Mouse (Mus musculus): Measurements from ENCODE around the gene Gnai2. TPM values are rescaled to one million over a fixed set of nuclear protein-coding genes. Genes with fewer than 3 reads are reported as not detected.

Gnai2 gene
- polyA plus RNA-seq, 1 experiment from 2014 or later: 144 TPM

- H3K27me3 ChIP-seq: no peaks in the 10 kb centered on the region
- no peak overlapping the region; the same call in 1 of the 2 replicates for H3K27ac ChIP-seq
- ATAC-seq (ENCODE audit: low read depth) (no peak), DNase-seq (no peak)
- no peak overlapping the region for H3K9ac ChIP-seq
- H3K4me2 ChIP-seq: no peak overlapping the region
- no peaks in the 10 kb centered on the region for H3K9me3 ChIP-seq (replicated peaks)
- no peaks in the 10 kb centered on the region for H3K36me3 ChIP-seq
- WGBS (ENCODE audit: insufficient replicate concordance): 68% methylated on average over 8 of the region's 8 CpGs
- no peak overlapping the region for H3K4me3 ChIP-seq (replicated peaks)
- peaks cover 40% of the 10 kb centered on the region for H3K4me1 ChIP-seq (replicated peaks)
Observed at GRCm38 (mm10) chr9:107641666-107642065, 6.5 kb upstream of the Gnai2 start.

DNA sequence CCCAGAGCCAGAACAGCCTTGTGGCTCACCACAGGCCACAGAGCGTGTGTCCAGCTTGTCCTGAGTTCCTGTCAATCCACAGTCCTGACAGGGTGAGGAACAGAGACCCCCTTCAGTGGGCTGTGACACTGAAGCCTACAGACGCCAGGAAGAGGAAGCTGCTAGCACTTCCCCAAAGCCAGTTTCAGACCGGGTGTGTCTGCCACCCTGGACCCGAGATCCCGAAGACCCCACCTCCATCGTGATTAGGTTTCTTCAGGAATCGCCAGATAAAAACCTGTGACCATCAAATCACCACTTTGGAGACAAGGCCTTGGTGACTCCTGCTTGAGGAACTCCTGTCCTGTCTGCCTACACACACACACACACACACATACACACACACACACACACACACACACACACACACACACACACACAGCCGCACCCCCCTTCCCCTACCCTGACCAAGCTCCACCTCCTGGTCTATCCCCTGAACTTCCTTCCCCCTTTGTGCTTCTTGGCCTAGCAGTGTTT, 5.1 kb upstream of the Gnai2 start:
- 20% methylated on average over 8 of the region's 8 CpGs for WGBS (ENCODE audit: insufficient replicate concordance)
- H3K4me3 ChIP-seq (replicated peaks): no peak overlapping the region
- H3K27me3 ChIP-seq: no peaks in the 10 kb centered on the region
- H3K9me3 ChIP-seq (replicated peaks): no peaks in the 10 kb centered on the region
- no peak overlapping the region for H3K4me2 ChIP-seq
- no peak overlapping the region for H3K9ac ChIP-seq
- no peak for ATAC-seq (ENCODE audit: low read depth)
- no peaks in the 10 kb centered on the region for H3K36me3 ChIP-seq
- peaks cover 46% of the 10 kb centered on the region for H3K4me1 ChIP-seq (replicated peaks)
- DNase-seq: no peak
- peak overlapping the region; percentile 58 for H3K27ac ChIP-seq

DNA sequence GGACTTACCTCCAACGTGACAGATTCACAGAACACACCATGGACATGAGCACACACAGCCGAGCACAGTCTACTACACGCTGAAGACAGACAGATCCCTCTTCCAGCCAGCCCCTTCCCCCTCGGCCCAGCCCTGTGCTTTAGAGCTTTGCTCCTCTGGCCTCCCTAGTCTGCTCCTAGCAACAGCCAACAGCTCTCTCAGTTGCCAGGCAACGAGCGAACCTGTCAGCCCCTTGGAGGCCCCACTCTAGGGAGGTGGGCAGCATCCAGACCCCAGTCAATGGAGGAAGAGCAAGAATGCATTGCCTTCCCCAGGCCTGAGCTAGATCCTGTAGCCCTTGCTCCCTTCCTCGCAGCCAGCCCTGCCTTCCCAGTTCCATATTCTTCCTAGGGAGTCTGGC, 1.9 kb upstream of the Gnai2 start:
- no peak for ATAC-seq (ENCODE audit: low read depth)

GRCm38 (mm10) chr9:107634406-107635278, 525 bp downstream of the Gnai2 start:
- H3K27ac ChIP-seq: peak overlapping the region; percentile 94
- H3K9ac ChIP-seq: peak overlapping the region; percentile 97
- H3K4me2 ChIP-seq: peak overlapping the region; percentile 100
- no peaks in the 10 kb centered on the region for H3K27me3 ChIP-seq
- H3K4me3 ChIP-seq (replicated peaks): peak overlapping the region; percentile 86
- peaks cover 18% of the 10 kb centered on the region for H3K36me3 ChIP-seq
- no peaks in the 10 kb centered on the region for H3K9me3 ChIP-seq (replicated peaks)
- ATAC-seq (ENCODE audit: low read depth) (peak; percentile 2; the same call in 1 of the 2 replicates), DNase-seq (no peak)
- H3K4me1 ChIP-seq (replicated peaks): peaks cover 68% of the 10 kb centered on the region
- WGBS (ENCODE audit: insufficient replicate concordance): under 1% methylated on average over 35 of the region's 35 CpGs

More for the DNA sequence above, 1.9 kb upstream of the Gnai2 start:
- H3K4me1 ChIP-seq (replicated peaks): peaks cover 50% of the 10 kb centered on the region
- H3K4me2 ChIP-seq: no peak overlapping the region
- no peak overlapping the region for H3K9ac ChIP-seq
- peaks cover under 1% of the 10 kb centered on the region; the same call in 1 of the 2 replicates for H3K36me3 ChIP-seq
- H3K27ac ChIP-seq: no peak overlapping the region
- WGBS (ENCODE audit: insufficient replicate concordance): 64% methylated on average over 7 of the region's 7 CpGs
- H3K27me3 ChIP-seq: no peaks in the 10 kb centered on the region
- DNase-seq: no peak
- H3K4me3 ChIP-seq (replicated peaks): no peak overlapping the region
- no peaks in the 10 kb centered on the region for H3K9me3 ChIP-seq (replicated peaks)

GRCm38 (mm10) chr9:107633661-107634405, 1.3 kb downstream of the Gnai2 start:
- no peaks in the 10 kb centered on the region for H3K27me3 ChIP-seq
- ATAC-seq (ENCODE audit: low read depth) (0 out of 2 replicates have a peak, but pooled peaks have one; percentile 16), DNase-seq (no peak)
- peak overlapping the region; percentile 97 for H3K9ac ChIP-seq
- peaks cover 25% of the 10 kb centered on the region for H3K36me3 ChIP-seq
- H3K27ac ChIP-seq: peak overlapping the region; percentile 94
- H3K4me3 ChIP-seq (replicated peaks): peak overlapping the region; percentile 86
- no peaks in the 10 kb centered on the region for H3K9me3 ChIP-seq (replicated peaks)
- H3K4me2 ChIP-seq: peak overlapping the region; percentile 100
- peaks cover 77% of the 10 kb centered on the region for H3K4me1 ChIP-seq (replicated peaks)
- 2% methylated on average over 15 of the region's 15 CpGs for WGBS (ENCODE audit: insufficient replicate concordance)

GRCm38 (mm10) chr9:107633091-107633660, 2.0 kb downstream of the Gnai2 start:
- peaks cover 83% of the 10 kb centered on the region for H3K4me1 ChIP-seq (replicated peaks)
- under 1% methylated on average over 33 of the region's 33 CpGs for WGBS (ENCODE audit: insufficient replicate concordance)
- H3K27me3 ChIP-seq: no peaks in the 10 kb centered on the region
- peak; percentile 71 for DNase-seq
- H3K9ac ChIP-seq: peak overlapping the region; percentile 97
- H3K36me3 ChIP-seq: peaks cover 30% of the 10 kb centered on the region
- peak overlapping the region; percentile 86 for H3K4me3 ChIP-seq (replicated peaks)
- ATAC-seq (ENCODE audit: low read depth): peak; percentile 41
- peak overlapping the region; percentile 94 for H3K27ac ChIP-seq
- no peaks in the 10 kb centered on the region for H3K9me3 ChIP-seq (replicated peaks)
- H3K4me2 ChIP-seq: peak overlapping the region; percentile 100

DNA sequence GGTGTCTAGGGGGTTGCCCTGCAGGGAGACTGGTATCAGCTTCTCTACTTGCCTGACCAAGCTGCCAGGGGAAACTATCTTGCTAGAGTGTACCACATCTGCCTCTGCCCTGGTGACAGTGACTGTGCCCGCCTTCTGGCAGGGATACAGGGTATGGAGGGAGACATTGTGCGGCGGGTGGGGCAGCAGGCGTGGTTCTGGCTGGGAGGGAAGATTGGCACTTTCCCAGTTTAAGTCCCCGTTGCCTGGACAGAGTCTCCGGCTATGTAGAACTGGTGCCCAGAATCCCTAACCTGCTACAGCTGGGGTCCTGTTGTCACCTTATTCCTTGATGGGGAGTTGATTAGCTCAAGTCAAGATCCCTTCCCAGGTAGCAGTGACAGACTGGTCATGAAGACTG, 2.7 kb downstream of the Gnai2 start:
- H3K9me3 ChIP-seq (replicated peaks): no peaks in the 10 kb centered on the region
- no peaks in the 10 kb centered on the region for H3K27me3 ChIP-seq
- peak; percentile 6; the same call in 1 of the 2 replicates for ATAC-seq (ENCODE audit: low read depth)
- 30% methylated on average over 6 of the region's 6 CpGs for WGBS (ENCODE audit: insufficient replicate concordance)
- H3K4me3 ChIP-seq (replicated peaks): peak overlapping the region; percentile 86
- peaks cover 90% of the 10 kb centered on the region for H3K4me1 ChIP-seq (replicated peaks)
- DNase-seq: peak; percentile 56
- H3K27ac ChIP-seq: peak overlapping the region; percentile 94
- peak overlapping the region; percentile 100 for H3K4me2 ChIP-seq
- peak overlapping the region; percentile 97 for H3K9ac ChIP-seq
- H3K36me3 ChIP-seq: peaks cover 35% of the 10 kb centered on the region

- peak overlapping the region; percentile 100 for H3K4me2 ChIP-seq
- H3K27ac ChIP-seq: peak overlapping the region; percentile 94
- ATAC-seq (ENCODE audit: low read depth): no peak
- H3K4me3 ChIP-seq (replicated peaks): peak overlapping the region; percentile 86
- no peak for DNase-seq
- peaks cover 90% of the 10 kb centered on the region for H3K4me1 ChIP-seq (replicated peaks)
- no peaks in the 10 kb centered on the region for H3K9me3 ChIP-seq (replicated peaks)
- H3K9ac ChIP-seq: peak overlapping the region; percentile 97
- peaks cover 35% of the 10 kb centered on the region for H3K36me3 ChIP-seq
- no peaks in the 10 kb centered on the region for H3K27me3 ChIP-seq
- WGBS (ENCODE audit: insufficient replicate concordance): 90% methylated on average over 8 of the region's 8 CpGs
Observed at GRCm38 (mm10) chr9:107631861-107632260, 3.3 kb downstream of the Gnai2 start.

- 82% methylated on average over 9 of the region's 9 CpGs for WGBS (ENCODE audit: insufficient replicate concordance)
- Histone ChIP-seq H3K4me2 (peak overlapping the region; percentile 100), H3K27me3 (no peaks in the 10 kb centered on the region), H3K9me3 (replicated peaks) (no peaks in the 10 kb centered on the region), H3K4me3 (replicated peaks) (no peak overlapping the region), H3K4me1 (replicated peaks) (peaks cover 91% of the 10 kb centered on the region), H3K9ac (no peak overlapping the region), H3K27ac (peak overlapping the region; percentile 94), H3K36me3 (peaks cover 35% of the 10 kb centered on the region)
- no peak for ATAC-seq (ENCODE audit: low read depth)
- no peak for DNase-seq
Observed at GRCm38 (mm10) chr9:107631311-107631826, 3.8 kb downstream of the Gnai2 start.

DNA sequence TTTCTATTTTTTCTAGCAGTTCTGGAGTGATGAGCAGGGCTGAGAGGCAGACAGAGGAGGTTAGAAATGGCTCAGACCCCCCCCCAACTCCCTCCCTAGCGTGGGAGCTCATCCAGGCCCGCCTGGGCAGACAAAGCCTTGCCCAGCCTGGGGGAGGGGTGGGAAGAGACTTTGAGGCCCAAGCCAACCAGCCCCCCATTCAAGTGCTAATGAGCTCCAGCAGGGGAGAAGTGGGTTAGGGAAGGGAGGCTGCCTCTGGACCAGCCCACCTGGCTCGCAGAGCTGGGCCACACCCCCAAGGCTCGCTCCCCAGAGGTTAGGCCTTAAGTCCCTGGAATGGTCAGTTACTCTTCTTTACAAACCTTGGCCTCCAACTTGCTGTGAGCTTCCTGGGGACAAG, 4.6 kb downstream of the Gnai2 start:
- Histone ChIP-seq H3K4me2 (peak overlapping the region; percentile 49), H3K4me3 (replicated peaks) (no peak overlapping the region), H3K9me3 (replicated peaks) (no peaks in the 10 kb centered on the region), H3K4me1 (replicated peaks) (peaks cover 91% of the 10 kb centered on the region), H3K36me3 (peaks cover 37% of the 10 kb centered on the region), H3K27me3 (no peaks in the 10 kb centered on the region), H3K9ac (peak overlapping the region; percentile 39; the same call in 1 of the 2 replicates), H3K27ac (peak overlapping the region; percentile 94)
- no peak for ATAC-seq (ENCODE audit: low read depth)
- no peak for DNase-seq
- 42% methylated on average over 4 of the region's 4 CpGs for WGBS (ENCODE audit: insufficient replicate concordance)
